Mouse (Mus musculus) cerebellum, adult 2 months (tissue): Measurements from ENCODE around the gene Sh3pxd2a. TPM values are rescaled to one million over a fixed set of nuclear protein-coding genes. Genes with fewer than 3 reads are reported as not detected.
A peak's percentile ranks its signal among the peaks of the same experiment; 100 is the strongest.

Experiments used
- DNase-seq, 2 experiments: peaks; one replicate each; pipeline ENCODE4 v3.0.0; 2021
- H3K27ac ChIP-seq: fragments of 200-500 bp; 2 replicates; pipeline ENCODE4 v1.5.1; 2012; ENCODE audit warnings: low read length, control low read depth, inconsistent platforms; ENCODE audit not compliant: insufficient read depth
- H3K27me3 ChIP-seq: fragments of 200-500 bp; 2 replicates; pipeline ENCODE4 v1.6.1; 2012; ENCODE audit warnings: inconsistent platforms, mild to moderate bottlenecking, low read length, moderate library complexity; ENCODE audit not compliant: control insufficient read depth, insufficient read depth
- H3K4me1 ChIP-seq: fragments of 200-500 bp; 2 replicates; pipeline ENCODE4 v1.6.1; 2011; ENCODE audit warnings: low read length; ENCODE audit not compliant: control insufficient read depth, insufficient read depth
- H3K4me3 ChIP-seq: fragments of 200-500 bp; replicated peaks from 2 replicates; pipeline ENCODE3; 2011; ENCODE audit warnings: mild to moderate bottlenecking, low read depth, low read length, control low read depth; ENCODE audit not compliant: insufficient read depth
- CTCF ChIP-seq: fragments of 200-500 bp; IDR thresholded peaks from 2 replicates; pipeline ENCODE4 v1.5.1; 2011; ENCODE audit warnings: low read depth, mild to moderate bottlenecking, control low read depth, low read length, moderate library complexity, borderline replicate concordance; ENCODE audit not compliant: insufficient read depth
- POLR2A ChIP-seq: fragments of 200-500 bp; IDR thresholded peaks from 2 replicates; pipeline ENCODE4 v1.6.1; 2011; ENCODE audit warnings: low read length, control low read depth, borderline replicate concordance; ENCODE audit not compliant: insufficient read depth
- WGBS: fragments of 180-500 bp; shearing (Covaris S2); methylation state at CpG from one replicate; pipeline ENCODE4 v1.1.7; 2018; 5-methylcytosine and 5-hydroxymethylcytosine counted together
- polyA plus RNA-seq: library from polyadenylated mRNA; depleted of rRNA; stranded (reverse); fragments of >200 nt; gene quantifications from 2 replicates; pipeline ENCODE4 v1.2.3, GENCODE M21; 2012

Gene Sh3pxd2a
- polyA plus RNA-seq, 1 experiment, result 7.9 TPM

DNA sequence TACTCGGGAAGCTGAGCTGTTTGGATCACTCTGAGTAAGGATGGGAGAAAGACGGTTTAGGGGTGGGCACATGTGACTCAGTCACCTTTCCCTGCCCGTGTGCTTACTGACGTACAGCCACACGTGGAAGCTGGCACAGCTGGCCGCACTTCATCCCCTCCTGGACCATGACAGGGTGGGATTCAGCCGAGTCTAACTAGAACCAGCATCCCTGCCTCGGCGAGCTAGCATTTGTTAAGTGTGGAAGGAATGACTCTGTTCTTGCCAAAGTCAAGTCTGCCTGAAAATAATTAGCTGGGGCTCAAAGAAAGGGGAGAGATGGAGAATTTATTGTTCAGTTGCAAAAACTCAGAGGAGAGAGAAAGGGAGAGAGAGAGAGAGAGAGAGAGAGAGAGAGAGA, 193.7 kb downstream of the Sh3pxd2a start:
- Histone ChIP-seq H3K4me1 (peaks cover 20% of the 10 kb centered on the region), H3K27me3 (no peaks in the 10 kb centered on the region), H3K4me3 (no peak overlapping the region), H3K27ac (no peak overlapping the region)
- TF ChIP-seq CTCF (no peak), POLR2A (no peak)
- no peak for DNase-seq
- 86% methylated on average over 9 of the region's 9 CpGs for WGBS

- 75% methylated on average over 8 of the region's 8 CpGs for WGBS
- no peak overlapping the region for H3K27ac ChIP-seq
- TF ChIP-seq CTCF, result peak; percentile 53
- TF ChIP-seq POLR2A, result no peak
- DNase-seq, result peak in 1 of 2 experiments; percentile 34
- H3K4me1 ChIP-seq, result peaks cover 24% of the 10 kb centered on the region
- no peak overlapping the region for H3K4me3 ChIP-seq
- no peaks in the 10 kb centered on the region for H3K27me3 ChIP-seq
Measured at GRCm38 (mm10) chr19:47269729-47270128, 194.5 kb downstream of the Sh3pxd2a start.

GRCm38 (mm10) chr19:47267066-47267465, 197.1 kb downstream of the Sh3pxd2a start:
- H3K4me1 ChIP-seq, result peaks cover 29% of the 10 kb centered on the region
- 33% methylated on average over 21 of the region's 21 CpGs for WGBS
- TF ChIP-seq POLR2A (no peak), CTCF (no peak)

DNA sequence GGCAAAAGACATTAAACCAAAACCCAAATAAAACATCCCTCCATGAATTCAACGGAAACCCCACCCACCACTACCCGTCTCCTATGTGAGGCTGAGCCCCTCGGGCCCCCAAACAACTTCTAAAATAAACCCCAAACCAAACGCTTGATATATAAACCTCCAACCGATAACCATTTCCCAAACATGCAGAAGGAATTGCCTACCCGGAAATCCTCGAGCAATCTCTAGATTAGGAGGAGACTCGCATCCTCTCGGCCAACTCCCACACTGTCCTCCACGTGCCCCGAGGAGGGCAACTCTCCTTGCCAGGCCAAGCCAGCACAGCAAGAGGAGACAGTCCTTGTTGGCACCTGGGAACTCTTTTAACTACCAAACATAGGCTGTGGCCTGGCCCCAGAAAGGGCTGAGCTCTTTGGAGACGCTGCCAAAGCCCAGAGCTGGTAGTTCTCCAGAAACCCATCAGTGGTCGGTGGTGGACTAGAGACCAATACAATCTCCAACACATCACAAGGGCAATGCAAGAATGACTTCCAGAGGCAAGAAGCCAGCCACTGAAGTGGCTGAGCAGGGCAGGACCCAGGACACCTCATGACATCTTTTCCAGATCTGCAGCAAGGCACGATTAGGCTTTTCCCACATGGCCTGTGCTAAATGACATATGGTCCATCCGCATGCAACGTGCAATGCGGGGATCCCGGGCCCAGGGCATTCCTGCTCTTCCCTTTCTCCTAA, 198.0 kb downstream of the Sh3pxd2a start:
- TF ChIP-seq POLR2A (no peak), CTCF (no peak)
- Histone ChIP-seq H3K27ac (no peak overlapping the region), H3K4me3 (no peak overlapping the region), H3K4me1 (peaks cover 29% of the 10 kb centered on the region), H3K27me3 (no peaks in the 10 kb centered on the region)
- DNase-seq, result peak; percentile 54 to 58
- 34% methylated on average over 18 of the region's 18 CpGs for WGBS

More at GRCm38 (mm10) chr19:47267066-47267465, 197.1 kb downstream of the Sh3pxd2a start:
- H3K4me3 ChIP-seq, result no peak overlapping the region
- no peak overlapping the region for H3K27ac ChIP-seq
- no peaks in the 10 kb centered on the region for H3K27me3 ChIP-seq
- peak in 1 of 2 experiments; percentile 56 for DNase-seq

DNA sequence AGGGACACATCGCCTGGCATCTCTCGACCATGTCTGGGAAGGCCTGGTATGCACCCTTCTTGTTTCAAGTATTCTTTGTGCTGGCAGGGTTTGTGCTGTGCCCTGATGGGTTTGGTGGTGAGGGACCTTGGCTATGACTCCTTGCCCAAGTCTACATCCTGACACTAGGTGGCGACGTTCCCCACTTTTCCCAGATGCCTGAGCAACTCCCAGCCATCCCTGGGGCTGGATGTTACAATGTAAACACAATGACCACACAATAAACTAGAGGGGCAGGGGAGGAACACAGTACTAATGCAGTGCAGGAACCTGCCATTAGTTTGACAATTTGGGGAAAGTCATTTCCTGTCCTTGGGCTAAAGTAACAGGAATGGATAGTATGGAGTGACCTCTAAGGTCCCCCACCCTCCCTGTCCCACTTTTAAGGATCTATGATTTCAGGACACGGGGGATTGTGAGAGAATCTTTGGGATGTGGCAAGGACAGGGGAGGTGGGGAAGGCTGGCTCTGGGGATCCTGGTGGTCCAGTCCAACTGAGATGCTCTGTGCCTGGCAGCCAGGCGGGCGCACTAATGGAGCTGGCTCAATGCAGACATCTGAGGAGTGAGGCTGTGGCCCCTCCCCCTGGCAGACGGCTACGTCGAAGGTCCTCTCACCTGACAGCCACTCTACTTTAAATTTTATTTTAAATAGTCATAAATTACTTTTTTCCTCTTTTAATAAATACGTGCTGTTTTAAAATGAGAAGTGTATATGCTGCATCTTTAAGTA, 199.7 kb downstream of the Sh3pxd2a start:
- peaks cover 29% of the 10 kb centered on the region for H3K4me1 ChIP-seq
- WGBS, result 38% methylated on average over 11 of the region's 11 CpGs
- DNase-seq, result peak; percentile 82 to 88
- no peak for TF ChIP-seq POLR2A
- TF ChIP-seq CTCF, result peak; percentile 97
- H3K4me3 ChIP-seq, result no peak overlapping the region
- no peaks in the 10 kb centered on the region for H3K27me3 ChIP-seq
- H3K27ac ChIP-seq, result no peak overlapping the region

DNA sequence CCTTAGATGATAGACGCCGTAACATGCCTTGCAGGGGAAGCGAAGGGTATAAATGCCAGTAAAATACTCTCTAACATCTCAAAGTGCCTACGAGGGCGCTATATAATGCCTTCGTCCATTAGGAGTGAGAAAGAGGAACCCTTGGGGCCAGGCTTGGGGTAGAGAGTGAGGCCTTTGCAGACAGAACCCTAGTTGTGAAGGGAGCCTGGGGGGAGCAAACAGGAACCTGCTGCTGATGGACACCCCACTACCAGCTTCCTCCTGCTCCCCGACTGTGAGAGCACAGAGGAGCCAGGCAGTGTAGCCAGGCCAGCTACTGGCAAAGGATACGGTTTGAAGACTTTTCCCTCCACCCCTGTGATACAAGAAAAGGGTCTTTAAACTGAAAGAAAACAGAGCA, 200.6 kb downstream of the Sh3pxd2a start:
- Histone ChIP-seq H3K4me3 (no peak overlapping the region), H3K4me1 (peaks cover 29% of the 10 kb centered on the region), H3K27me3 (no peaks in the 10 kb centered on the region), H3K27ac (no peak overlapping the region)
- DNase-seq, result no peak
- 87% methylated on average over 8 of the region's 8 CpGs for WGBS
- TF ChIP-seq POLR2A (no peak), CTCF (no peak)

DNA sequence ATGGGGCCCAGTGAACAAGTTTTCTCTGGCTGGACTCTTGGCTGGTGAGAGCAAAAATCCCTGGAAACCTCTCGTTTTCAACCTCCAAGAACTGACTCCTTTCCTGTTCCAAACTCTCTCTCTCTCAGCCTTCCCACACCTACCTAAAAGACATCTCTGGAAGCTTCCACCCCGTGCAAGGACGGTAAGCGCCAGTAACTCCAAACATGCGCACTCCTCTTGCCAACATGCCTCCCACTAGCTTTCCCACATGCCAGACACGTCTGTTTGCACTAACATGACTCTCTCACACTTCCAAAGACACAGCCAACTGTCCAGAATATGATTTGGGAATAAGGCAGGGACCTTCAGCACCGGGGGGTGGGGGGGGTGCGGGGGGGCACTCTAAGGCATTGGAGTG, 203.0 kb downstream of the Sh3pxd2a start:
- Histone ChIP-seq H3K4me3 (no peak overlapping the region), H3K27me3 (no peaks in the 10 kb centered on the region), H3K4me1 (peaks cover 16% of the 10 kb centered on the region), H3K27ac (no peak overlapping the region)
- WGBS, result 45% methylated on average over 8 of the region's 8 CpGs
- DNase-seq, result no peak
- TF ChIP-seq POLR2A, result no peak
- no peak for TF ChIP-seq CTCF
